Mouse (Mus musculus): ENCODE results near the gene Gna14. TPM values are rescaled to one million over a fixed set of nuclear protein-coding genes. Genes with fewer than 3 reads are reported as not detected.

Gna14 gene
- 0.29 and 11.5 TPM in 2 replicates for polyA plus RNA-seq (2012; rRNA removed; ENCODE audit: low replicate concordance)

DNA sequence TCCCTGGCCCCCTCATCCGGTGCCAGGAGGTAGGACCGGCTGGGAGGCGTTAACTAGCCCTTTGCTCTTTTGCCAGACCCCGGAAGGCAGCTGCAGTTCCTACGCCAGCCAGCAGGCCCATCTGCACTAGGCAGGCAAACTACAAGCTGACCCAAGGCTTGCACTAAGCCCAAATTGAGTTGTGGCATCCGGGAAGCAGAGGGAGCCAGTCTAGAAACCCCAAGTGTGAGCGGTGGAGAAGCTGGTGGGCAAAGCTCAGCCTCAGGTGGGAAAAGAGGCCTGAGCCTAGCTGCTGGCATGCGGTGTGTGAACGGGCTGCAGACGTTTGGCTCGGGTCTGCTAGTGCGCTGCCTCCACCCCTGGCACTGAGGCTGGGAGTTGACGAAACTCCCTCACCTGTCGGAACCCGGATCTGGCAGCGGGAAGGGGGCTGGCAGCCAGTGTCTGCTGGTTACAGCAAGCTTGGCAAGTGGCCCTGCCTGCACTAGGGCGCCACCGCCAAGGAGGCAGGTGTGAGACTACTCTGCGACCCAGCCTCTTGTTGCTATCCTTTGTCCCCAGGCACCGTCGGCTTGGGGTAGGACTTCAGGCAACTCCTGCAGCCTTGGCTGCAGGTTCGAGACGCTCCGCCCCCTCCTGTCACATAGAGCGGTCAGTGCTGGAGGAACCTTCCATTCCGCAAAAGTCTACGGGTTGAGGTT lies at the start of gene Gna14:
Gna14 (plus strand) TSS at position 232 of the 701 bp plus-strand sequence.

All from subcutaneous adipose tissue, adult 2 months (tissue).